Mouse (Mus musculus) midbrain, embryonic 16.5 days (tissue): ENCODE measurements around the gene Lmbr1l. TPM values are rescaled to one million over a fixed set of nuclear protein-coding genes. Genes with fewer than 3 reads are reported as not detected.
A peak's percentile ranks its signal among the peaks of the same experiment; 100 is the strongest.

ENCODE experiments used
- ATAC-seq: fragments of 200-750 bp; cut with Nextera tagmentation; 2 replicates; pipeline ENCODE4 v1.8.0; 2017; ENCODE audit warnings: moderate TSS enrichment
- H3K27ac ChIP-seq: fragments of 300-500 bp; sonication (generic); 2 replicates; pipeline ENCODE4 v1.5.1; 2014; ENCODE audit warnings: mild to moderate bottlenecking, low read length, mixed read lengths
- H3K27me3 ChIP-seq: fragments of 300-500 bp; sonication (generic); 2 replicates; pipeline ENCODE4 v1.6.1; 2014; ENCODE audit warnings: low read depth, low read length, mixed read lengths; ENCODE audit not compliant: control insufficient read depth, insufficient read depth
- H3K36me3 ChIP-seq: fragments of 300-500 bp; sonication (generic); 2 replicates; pipeline ENCODE4 v1.6.1; 2014; ENCODE audit warnings: mild to moderate bottlenecking, low read length, moderate library complexity, mixed read lengths; ENCODE audit not compliant: control insufficient read depth, insufficient read depth
- H3K4me1 ChIP-seq: fragments of 300-500 bp; sonication (generic); 2 replicates; pipeline ENCODE4 v1.6.1; 2014; ENCODE audit warnings: mild to moderate bottlenecking, low read length, mixed read lengths; ENCODE audit not compliant: control insufficient read depth, insufficient read depth
- H3K4me2 ChIP-seq: fragments of 300-500 bp; sonication (generic); 2 replicates; pipeline ENCODE4 v1.6.1; 2014; ENCODE audit warnings: mild to moderate bottlenecking, low read length, mixed read lengths
- H3K4me3 ChIP-seq: fragments of 300-500 bp; sonication (generic); 2 replicates; pipeline ENCODE4 v1.5.1; 2014; ENCODE audit warnings: low read depth, mild to moderate bottlenecking, low read length, moderate library complexity, mixed read lengths
- H3K9ac ChIP-seq: fragments of 300-500 bp; sonication (generic); 2 replicates; pipeline ENCODE4 v1.6.1; 2014; ENCODE audit warnings: low read depth, low read length, mixed read lengths
- H3K9me3 ChIP-seq: fragments of 300-500 bp; sonication (generic); replicated peaks from 2 replicates; pipeline ENCODE4 v1.6.1; 2014; ENCODE audit warnings: mild to moderate bottlenecking, low read length, mixed read lengths; ENCODE audit not compliant: control insufficient read depth, poor library complexity, severe bottlenecking
- WGBS: fragments of 180-500 bp; shearing (Covaris S2); extraction: QIAGEN DNeasy Blood & Tissue Kit; methylation state at CpG from one replicate; pipeline ENCODE4 v1.1.7; 2014; 5-methylcytosine and 5-hydroxymethylcytosine counted together
- polyA plus RNA-seq: library from polyadenylated mRNA; unstranded; fragments of >200 nt; fragmentation: Nextera tagmentation; extraction: Ambion mirVana; gene quantifications from 2 replicates; pipeline ENCODE4 v1.2.1, GENCODE M21; 2015

Gene Lmbr1l
- polyA plus RNA-seq, 1 experiment from 2014 or later: 27.9 TPM

- 2% methylated on average over 5 of the region's 5 CpGs for WGBS
- ATAC-seq: peak; percentile 61
- Histone ChIP-seq H3K4me1 (peaks cover 19% of the 10 kb centered on the region), H3K27me3 (no peaks in the 10 kb centered on the region), H3K9ac (peak overlapping the region; percentile 46; the same call in 1 of the 2 replicates), H3K9me3 (no peaks in the 10 kb centered on the region), H3K36me3 (peaks cover 3% of the 10 kb centered on the region), H3K4me2 (peak overlapping the region; percentile 71), H3K4me3 (peak overlapping the region; percentile 74), H3K27ac (peak overlapping the region; percentile 41)
These were observed 36.4 kb downstream of the Lmbr1l start for GRCm38 (mm10) chr15:98881656-98882008.

GRCm38 (mm10) chr15:98880978-98881655 is 36.9 kb downstream of the Lmbr1l start:
- peak; percentile 96 for ATAC-seq
- Histone ChIP-seq H3K9me3 (no peaks in the 10 kb centered on the region), H3K4me2 (peak overlapping the region; percentile 71), H3K27me3 (no peaks in the 10 kb centered on the region), H3K4me3 (peak overlapping the region; percentile 74), H3K36me3 (peaks cover 3% of the 10 kb centered on the region), H3K4me1 (peaks cover 19% of the 10 kb centered on the region), H3K27ac (peak overlapping the region; percentile 84), H3K9ac (peak overlapping the region; percentile 73)
- under 1% methylated on average over 46 of the region's 48 CpGs for WGBS

- no peak overlapping the region for H3K4me2 ChIP-seq
- no peaks in the 10 kb centered on the region for H3K9me3 ChIP-seq
- H3K9ac ChIP-seq: no peak overlapping the region
- H3K27me3 ChIP-seq: no peaks in the 10 kb centered on the region
- H3K27ac ChIP-seq: no peak overlapping the region
- WGBS: 11% methylated on average over 3 of the region's 3 CpGs
- peaks cover 24% of the 10 kb centered on the region for H3K4me1 ChIP-seq
- peaks cover 3% of the 10 kb centered on the region for H3K36me3 ChIP-seq
- no peak overlapping the region for H3K4me3 ChIP-seq
- no peak for ATAC-seq
These were observed 40.7 kb downstream of the Lmbr1l start for GRCm38 (mm10) chr15:98877331-98877730.

- H3K27ac ChIP-seq: peak overlapping the region; percentile 99
- H3K4me2 ChIP-seq: peak overlapping the region; percentile 100
- H3K4me3 ChIP-seq: peak overlapping the region; percentile 98
- peak overlapping the region; percentile 97 for H3K9ac ChIP-seq
- peaks cover 34% of the 10 kb centered on the region for H3K4me1 ChIP-seq
- no peaks in the 10 kb centered on the region for H3K36me3 ChIP-seq
- no peaks in the 10 kb centered on the region for H3K9me3 ChIP-seq
- under 1% methylated on average over 51 of the region's 51 CpGs for WGBS
- ATAC-seq: peak; percentile 78
- no peaks in the 10 kb centered on the region for H3K27me3 ChIP-seq
These were observed 45.8 kb downstream of the Lmbr1l start for GRCm38 (mm10) chr15:98871916-98872888.

GRCm38 (mm10) chr15:98871070-98871915 is 46.7 kb downstream of the Lmbr1l start, which contains the start of gene Kmt2d:
Gene Kmt2d (minus strand): TSS chr15:98871204.
- H3K4me2 ChIP-seq: peak within 1 kb of the TSS; percentile 100
- peak within 1 kb of the TSS; percentile 97 for H3K9ac ChIP-seq
- H3K9me3 ChIP-seq: no peaks in the 10 kb centered on the region
- H3K27ac ChIP-seq: peak within 1 kb of the TSS; percentile 99
- under 1% methylated on average over 69 of the region's 94 CpGs for WGBS
- ATAC-seq: peak; percentile 34
- peaks cover 39% of the 10 kb centered on the region for H3K4me1 ChIP-seq
- H3K36me3 ChIP-seq: no peaks in the 10 kb centered on the region
- no peaks in the 10 kb centered on the region for H3K27me3 ChIP-seq
- H3K4me3 ChIP-seq: peak within 1 kb of the TSS; percentile 98

GRCm38 (mm10) chr15:98870179-98871069 is 47.6 kb downstream of the Lmbr1l start:
- WGBS: under 1% methylated on average over 15 of the region's 16 CpGs
- peak overlapping the region; percentile 100 for H3K4me2 ChIP-seq
- H3K4me1 ChIP-seq: peaks cover 39% of the 10 kb centered on the region
- peak overlapping the region; percentile 98 for H3K4me3 ChIP-seq
- peak overlapping the region; percentile 97 for H3K9ac ChIP-seq
- H3K27me3 ChIP-seq: no peaks in the 10 kb centered on the region
- H3K27ac ChIP-seq: peak overlapping the region; percentile 99
- H3K36me3 ChIP-seq: peaks cover 7% of the 10 kb centered on the region
- no peaks in the 10 kb centered on the region for H3K9me3 ChIP-seq
- ATAC-seq: no peak

- Histone ChIP-seq H3K4me1 (peaks cover 39% of the 10 kb centered on the region), H3K27ac (peak overlapping the region; percentile 17; the same call in 1 of the 2 replicates), H3K36me3 (peaks cover 16% of the 10 kb centered on the region), H3K9ac (peak overlapping the region; percentile 97), H3K4me2 (peak overlapping the region; percentile 100), H3K27me3 (no peaks in the 10 kb centered on the region), H3K9me3 (no peaks in the 10 kb centered on the region), H3K4me3 (peak overlapping the region; percentile 98)
- no peak for ATAC-seq
- WGBS: 9% methylated on average over 8 of the region's 8 CpGs
These were observed 48.5 kb downstream of the Lmbr1l start for GRCm38 (mm10) chr15:98869342-98870178.
